Mouse (Mus musculus): ENCODE data around the gene Mrtfb.

Mrtfb gene

GRCm38 (mm10) chr16:13437037-13437769 lies 180.9 kb downstream of the Mrtfb start:
- DNase-seq (ENCODE audit: low spot score in 2 of 2): peak; percentile 94 to 98

- peak in 1 of 2 experiments; percentile 38 for DNase-seq (ENCODE audit: low spot score in 2 of 2)
Observed at GRCm38 (mm10) chr16:13437770-13438372, 181.6 kb downstream of the Mrtfb start.

- DNase-seq (ENCODE audit: low spot score in 2 of 2): no peak
Observed at GRCm38 (mm10) chr16:13440468-13440867, 184.2 kb downstream of the Mrtfb start.

DNA sequence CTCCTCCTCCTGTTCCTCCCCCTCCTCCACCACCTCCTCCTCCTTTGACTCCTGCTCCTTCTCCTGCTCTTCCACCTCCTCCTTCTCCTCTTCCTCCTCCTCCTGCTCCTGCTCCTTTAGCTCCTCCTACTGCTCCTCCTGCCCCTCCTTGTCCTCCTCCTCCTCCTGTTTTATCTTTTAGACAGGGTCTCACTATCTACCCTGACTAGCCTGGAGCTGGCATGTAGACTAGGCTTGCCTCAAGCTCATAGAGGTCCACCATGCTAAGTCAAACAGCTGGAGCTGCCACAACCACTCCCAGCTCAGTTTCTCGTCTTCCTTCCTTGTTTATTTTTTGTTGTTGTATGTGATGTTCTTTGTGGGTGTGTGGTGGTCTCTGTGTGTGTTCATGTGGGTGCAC lies 187.5 kb downstream of the Mrtfb start:
- no peak for DNase-seq (ENCODE audit: low spot score in 2 of 2)

DNA sequence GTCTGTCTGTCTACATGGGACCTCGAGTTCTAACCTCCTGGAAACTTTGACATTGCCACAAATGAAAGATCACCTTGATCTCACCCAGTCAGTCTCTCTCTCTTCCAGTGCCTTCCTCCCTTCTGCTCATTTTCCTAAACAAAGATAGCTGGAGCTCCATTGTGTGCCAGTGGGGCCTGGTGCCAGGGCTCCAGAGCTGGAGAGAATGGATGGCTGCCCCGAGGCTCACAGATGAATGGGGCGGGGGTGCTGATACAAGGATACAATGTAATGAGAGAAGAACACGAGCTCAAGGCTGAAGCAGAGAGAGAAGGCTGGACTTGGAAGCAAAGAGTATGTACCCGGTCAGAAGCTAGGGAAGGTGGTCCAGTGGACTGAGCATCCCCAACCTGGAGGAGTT lies 189.2 kb downstream of the Mrtfb start:
- no peak for DNase-seq (ENCODE audit: low spot score in 2 of 2)

GRCm38 (mm10) chr16:13446488-13446887 lies 190.2 kb downstream of the Mrtfb start:
- no peak for DNase-seq (ENCODE audit: low spot score in 2 of 2)

GRCm38 (mm10) chr16:13446971-13447283 lies 190.6 kb downstream of the Mrtfb start:
- no peak for DNase-seq (ENCODE audit: low spot score in 2 of 2)

DNA sequence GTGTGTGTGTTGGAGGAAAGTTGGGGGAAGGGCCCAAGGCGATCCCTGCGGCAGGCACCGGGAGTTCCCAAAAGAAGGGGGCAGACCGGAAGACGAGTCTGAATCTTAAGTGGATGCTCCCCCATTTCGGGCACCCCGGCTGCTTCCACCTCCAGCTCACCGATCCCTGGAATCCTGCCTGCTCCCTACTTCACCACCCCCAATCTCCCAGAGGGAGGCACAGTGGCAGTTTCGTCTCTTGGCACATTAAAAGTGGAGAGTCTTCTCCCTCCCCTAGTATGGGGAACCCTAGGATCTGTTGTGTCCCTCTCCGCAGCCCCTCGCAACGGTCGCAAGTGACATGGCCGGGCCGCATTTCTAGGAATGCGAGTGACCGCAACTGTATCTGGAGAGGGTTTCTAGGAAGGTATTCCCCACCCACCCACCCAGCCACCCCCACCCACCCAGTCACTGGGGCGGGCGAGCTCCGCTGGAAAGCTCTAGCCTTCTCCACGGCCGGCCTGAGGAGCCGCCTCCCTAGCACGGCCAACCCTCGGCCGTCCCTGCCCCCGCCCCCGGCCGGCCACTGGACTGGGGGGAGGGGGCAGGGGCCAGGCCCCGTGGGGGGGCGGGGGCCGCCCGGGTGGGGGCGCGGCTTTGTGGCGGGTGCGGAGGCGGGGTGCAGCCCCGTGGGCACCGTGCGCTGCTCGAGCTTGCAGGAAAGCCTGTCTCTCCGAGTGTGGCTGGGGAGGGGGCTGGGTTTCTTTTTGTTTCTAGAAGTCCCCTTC lies 191.2 kb downstream of the Mrtfb start:
- peak; percentile 50 to 66 for DNase-seq (ENCODE audit: low spot score in 2 of 2)

- DNase-seq (ENCODE audit: low spot score in 2 of 2): peak in 1 of 2 experiments; percentile 56
Observed at GRCm38 (mm10) chr16:13448051-13448705, 191.9 kb downstream of the Mrtfb start.

DNA sequence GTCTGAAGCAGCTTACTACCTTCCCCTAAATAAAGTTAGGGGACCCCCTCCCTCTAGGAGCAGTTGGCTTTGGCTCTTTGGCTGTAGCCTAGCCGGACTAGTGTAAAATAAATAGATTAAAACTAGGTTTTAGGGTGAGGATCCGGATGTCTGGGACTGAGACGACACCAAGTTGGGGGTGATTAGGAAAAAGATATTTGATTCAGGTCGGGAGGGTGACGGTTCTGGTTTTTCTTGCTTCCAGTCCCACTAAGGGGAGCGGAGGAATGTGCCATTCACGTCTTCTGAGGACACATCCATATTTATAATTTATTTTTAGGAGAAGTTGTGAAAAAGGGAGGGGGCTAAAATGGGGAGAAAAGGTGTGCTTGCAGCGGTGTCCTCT lies 192.4 kb downstream of the Mrtfb start:
- no peak for DNase-seq (ENCODE audit: low spot score in 2 of 2)

GRCm38 (mm10) chr16:13449491-13449890 lies 193.2 kb downstream of the Mrtfb start:
- no peak for DNase-seq (ENCODE audit: low spot score in 2 of 2)

DNA sequence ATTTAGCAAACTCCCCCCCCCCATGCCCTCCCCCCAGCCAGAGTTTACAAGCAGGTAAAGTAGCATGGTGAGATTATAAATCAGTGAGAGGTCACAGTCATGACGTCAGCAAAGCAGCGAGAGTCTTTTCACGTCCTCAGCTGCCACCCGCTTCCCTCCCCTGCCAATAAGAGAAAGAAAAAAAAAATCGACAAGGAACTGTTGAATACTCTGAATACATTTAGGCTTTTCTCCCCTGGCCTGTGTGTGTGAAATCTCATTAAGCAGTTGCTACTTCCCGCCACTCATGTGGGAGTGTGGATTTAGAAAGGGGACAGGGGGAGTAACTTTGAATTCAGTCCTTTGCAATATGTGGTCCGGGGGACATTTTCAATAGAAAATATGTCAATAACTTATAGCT lies 194.6 kb downstream of the Mrtfb start:
- no peak for DNase-seq (ENCODE audit: low spot score in 2 of 2)

- no peak for DNase-seq (ENCODE audit: low spot score in 2 of 2)
Observed at GRCm38 (mm10) chr16:13451991-13452390, 195.7 kb downstream of the Mrtfb start.

DNA sequence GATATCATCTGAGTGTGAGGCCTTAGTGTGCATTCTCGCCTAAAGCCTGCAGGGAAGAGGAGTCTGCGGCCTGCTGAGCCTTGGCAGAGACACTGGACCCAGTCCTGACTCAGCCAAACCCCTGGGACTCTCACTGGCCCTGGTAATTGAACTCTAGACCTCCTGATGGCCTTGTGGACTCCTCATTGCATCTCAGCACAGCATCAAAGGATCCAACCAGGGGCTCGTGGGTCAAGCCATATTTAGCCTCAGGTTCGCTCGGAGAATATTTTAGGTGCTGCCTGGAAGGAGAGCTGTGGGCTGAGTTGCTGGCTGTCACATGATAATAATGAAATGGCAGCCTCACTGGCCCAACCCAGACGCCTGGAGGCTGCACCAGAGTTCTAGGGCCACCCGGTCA lies 196.4 kb downstream of the Mrtfb start:
- DNase-seq (ENCODE audit: low spot score in 2 of 2): no peak

DNA sequence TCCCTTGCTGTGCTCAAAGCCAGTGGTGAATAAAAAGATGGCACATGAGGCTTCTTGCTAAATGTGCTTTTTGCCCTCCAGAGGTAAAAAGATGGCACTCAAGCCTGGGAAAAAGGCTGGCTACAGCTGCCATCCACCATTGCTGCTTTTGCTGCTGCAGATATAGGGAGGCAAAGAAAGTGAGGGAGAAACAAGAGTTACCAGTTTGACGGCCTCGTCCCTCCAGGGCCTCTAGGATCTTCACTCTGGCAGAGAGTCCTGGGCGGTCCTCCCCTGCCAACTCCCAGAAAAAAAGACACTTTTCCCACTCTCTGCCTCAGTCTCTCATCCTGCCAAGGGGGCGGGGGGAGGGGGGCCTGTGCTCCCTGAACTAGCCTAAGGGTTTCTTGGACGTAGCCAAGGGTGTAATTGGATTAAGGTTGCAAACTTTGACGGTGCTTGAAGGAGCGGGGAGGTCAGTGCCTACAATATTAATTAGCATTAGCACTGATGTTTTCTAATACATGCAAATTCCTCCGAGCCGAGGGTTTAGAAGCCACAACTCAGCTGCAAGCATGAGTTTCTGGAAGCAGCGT lies 197.8 kb downstream of the Mrtfb start:
- no peak for DNase-seq (ENCODE audit: low spot score in 2 of 2)

GRCm38 (mm10) chr16:13455560-13455959 lies 199.3 kb downstream of the Mrtfb start:
- no peak for DNase-seq (ENCODE audit: low spot score in 2 of 2)

GRCm38 (mm10) chr16:13458556-13458955 lies 202.3 kb downstream of the Mrtfb start:
- DNase-seq (ENCODE audit: low spot score in 2 of 2): no peak

DNA sequence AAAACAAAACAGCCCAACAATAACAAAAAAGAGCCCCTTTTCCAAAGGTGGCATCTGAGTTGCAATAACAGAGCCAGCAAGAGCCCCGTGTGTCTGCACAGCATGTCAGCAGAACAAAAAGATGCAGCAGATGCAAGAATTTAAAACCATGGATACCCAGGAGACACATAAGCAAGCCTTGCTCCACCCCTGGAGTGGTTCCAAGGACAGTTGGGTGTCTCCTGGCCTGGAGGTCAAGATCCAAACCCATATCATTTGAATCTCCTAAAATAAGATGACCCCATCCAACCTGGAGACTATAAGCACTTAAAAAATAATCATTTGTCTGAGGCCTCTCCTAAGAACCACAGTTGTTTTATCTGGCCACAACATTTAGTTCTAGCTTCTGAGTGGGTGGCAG lies 203.8 kb downstream of the Mrtfb start:
- DNase-seq (ENCODE audit: low spot score in 2 of 2): no peak

- no peak for DNase-seq (ENCODE audit: low spot score in 2 of 2)
Observed at GRCm38 (mm10) chr16:13460777-13461408, 204.6 kb downstream of the Mrtfb start.

DNA sequence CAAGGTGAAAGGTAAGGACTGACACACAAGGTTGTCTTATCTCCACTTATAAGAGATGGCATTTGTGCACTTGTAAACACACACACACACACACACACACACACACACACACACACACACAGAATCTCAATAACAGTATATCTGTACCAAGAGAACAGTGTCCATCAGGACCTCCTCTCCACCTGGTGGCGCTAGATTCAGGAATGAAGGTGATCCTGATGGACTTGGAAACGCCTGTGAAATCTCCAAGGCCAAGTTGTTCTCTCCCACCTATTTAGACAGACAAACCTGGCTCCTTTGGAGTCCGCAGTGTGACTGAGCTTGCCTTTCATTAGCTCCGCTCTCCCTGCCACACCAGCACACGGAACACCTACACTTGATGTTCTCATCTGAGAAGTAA lies 208.4 kb downstream of the Mrtfb start:
- DNase-seq (ENCODE audit: low spot score in 2 of 2): no peak
